Mouse (Mus musculus): ENCODE data around the gene Vamp8.
A peak's percentile ranks its signal among the peaks of the same experiment; 100 is the strongest.

Gene Vamp8

GRCm38 (mm10) chr6:72364009-72364408 lies 26.5 kb downstream of the Vamp8 start:
- no peaks in the 10 kb centered on the region for H3K9me3 ChIP-seq (ENCODE audit: low read length)
- H3K4me3 ChIP-seq (replicated peaks; ENCODE audit: low read length) = no peak overlapping the region
- H3K27me3 ChIP-seq (ENCODE audit: insufficient read depth, low read length) = no peaks in the 10 kb centered on the region
- TF ChIP-seq CTCF (conservative IDR thresholded peaks at IDR 0.05; ENCODE audit: low read length) (no peak), NANOG (IDR thresholded peaks at IDR 0.05; ENCODE audit: borderline replicate concordance, low read length) (no peak), POU5F1 (IDR thresholded peaks at IDR 0.05; ENCODE audit: borderline replicate concordance, low read length) (no peak)
- H3K36me3 ChIP-seq (ENCODE audit: insufficient read depth, low read length) = peaks cover 20% of the 10 kb centered on the region
- peaks cover 40% of the 10 kb centered on the region for H3K4me1 ChIP-seq (replicated peaks; ENCODE audit: low read depth, low read length)

DNA sequence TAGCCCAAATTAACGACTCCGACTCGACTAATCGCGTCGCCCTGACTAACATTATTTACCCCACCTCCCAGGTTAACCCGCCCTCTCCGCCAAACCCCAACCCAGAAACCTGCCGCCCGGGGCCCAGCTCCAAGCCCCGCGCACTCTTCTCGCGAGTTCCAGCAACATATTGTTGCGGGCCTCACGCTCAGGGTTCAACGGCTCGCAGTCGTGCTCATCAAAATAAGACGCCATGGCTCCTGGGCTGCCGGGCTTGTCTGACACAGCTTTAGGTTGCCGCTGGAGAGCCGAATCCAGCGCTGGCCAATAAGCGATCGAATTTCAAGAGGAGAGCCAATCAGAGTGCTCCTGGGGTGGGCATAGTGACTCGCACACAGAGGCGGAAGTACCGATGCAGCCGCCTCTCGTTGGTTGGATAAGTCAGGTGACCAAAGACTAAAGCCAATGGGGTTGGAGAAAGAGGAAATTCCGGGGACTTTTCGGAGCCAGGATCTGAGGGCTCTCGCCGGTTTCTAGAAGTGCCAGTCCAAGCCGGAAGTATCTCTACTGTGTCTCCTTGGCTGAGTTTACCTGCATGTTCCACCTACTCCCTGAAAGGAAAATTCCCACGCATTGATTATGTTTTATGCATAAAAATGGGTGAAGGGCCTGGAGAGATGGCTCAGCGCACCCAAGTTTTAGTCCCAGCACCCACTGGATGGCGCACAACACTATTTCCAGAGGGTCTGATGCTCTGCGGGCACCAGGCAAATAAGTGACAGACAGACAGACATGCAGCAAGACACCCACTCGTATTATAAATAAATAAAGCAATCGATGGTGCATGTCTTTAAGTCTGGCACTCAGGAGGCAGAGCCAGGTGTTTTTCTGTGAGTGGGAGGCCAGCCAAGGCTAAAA lies 28.1 kb downstream of the Vamp8 start:
- TF ChIP-seq CTCF (conservative IDR thresholded peaks at IDR 0.05; ENCODE audit: low read length) = 0 out of 2 replicates have a peak, but pooled peaks have one; percentile 4
- TF ChIP-seq NANOG (IDR thresholded peaks at IDR 0.05; ENCODE audit: borderline replicate concordance, low read length) = no peak
- Histone ChIP-seq H3K4me3 (replicated peaks; ENCODE audit: low read length) (peak overlapping the region; percentile 92), H3K36me3 (ENCODE audit: insufficient read depth, low read length) (peaks cover 36% of the 10 kb centered on the region), H3K27me3 (ENCODE audit: insufficient read depth, low read length) (no peaks in the 10 kb centered on the region), H3K4me1 (replicated peaks; ENCODE audit: low read depth, low read length) (peaks cover 56% of the 10 kb centered on the region), H3K9me3 (ENCODE audit: low read length) (no peaks in the 10 kb centered on the region)

DNA sequence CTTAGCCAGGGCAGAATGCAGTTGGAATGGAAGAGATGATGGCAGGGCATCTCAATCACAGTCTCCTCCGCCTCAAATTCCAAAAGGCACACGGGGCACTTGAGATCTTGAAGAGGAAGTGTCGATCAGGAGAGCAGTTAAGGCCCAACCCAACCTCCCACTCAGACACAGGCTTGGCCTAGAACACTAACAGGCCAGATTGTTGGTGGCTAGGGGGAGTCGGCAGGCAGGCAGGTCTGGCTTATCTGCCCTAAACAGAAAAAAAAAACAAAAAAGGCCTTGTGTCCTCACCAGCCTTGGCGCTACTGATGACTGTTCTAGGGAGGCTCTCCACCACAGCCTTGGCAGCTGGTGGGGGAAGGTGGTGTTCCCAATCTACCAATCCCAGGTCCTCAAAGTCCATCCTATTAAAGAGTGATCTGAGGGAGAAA lies 29.4 kb downstream of the Vamp8 start:
- peaks cover 8% of the 10 kb centered on the region for H3K27me3 ChIP-seq (ENCODE audit: insufficient read depth, low read length)
- H3K4me3 ChIP-seq (replicated peaks; ENCODE audit: low read length) = peak overlapping the region; percentile 92
- TF ChIP-seq CTCF (conservative IDR thresholded peaks at IDR 0.05; ENCODE audit: low read length) (no peak), NANOG (IDR thresholded peaks at IDR 0.05; ENCODE audit: borderline replicate concordance, low read length) (peak; percentile 6; the same call in 1 of the 2 replicates), POU5F1 (IDR thresholded peaks at IDR 0.05; ENCODE audit: borderline replicate concordance, low read length) (no peak)
- H3K36me3 ChIP-seq (ENCODE audit: insufficient read depth, low read length) = peaks cover 41% of the 10 kb centered on the region
- H3K4me1 ChIP-seq (replicated peaks; ENCODE audit: low read depth, low read length) = peaks cover 61% of the 10 kb centered on the region
- H3K9me3 ChIP-seq (ENCODE audit: low read length) = no peaks in the 10 kb centered on the region

DNA sequence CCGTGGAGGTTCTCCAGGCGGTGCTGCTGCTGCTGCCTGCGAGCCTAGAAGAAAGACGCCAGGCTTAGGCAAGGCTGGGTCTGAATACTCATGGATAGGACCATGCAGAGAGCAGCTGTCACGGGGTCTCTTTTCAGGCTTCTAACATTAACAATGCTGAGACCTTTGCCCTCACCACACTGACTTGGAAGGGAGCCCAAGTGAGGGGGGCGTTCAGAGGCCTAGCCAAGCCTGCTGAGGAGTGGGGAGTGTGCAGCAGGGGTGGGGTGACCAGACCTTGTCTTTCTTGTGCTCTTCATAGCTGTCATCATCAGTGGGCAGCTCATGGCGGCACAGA lies 29.9 kb downstream of the Vamp8 start:
- Histone ChIP-seq H3K36me3 (ENCODE audit: insufficient read depth, low read length) (peaks cover 41% of the 10 kb centered on the region), H3K4me3 (replicated peaks; ENCODE audit: low read length) (peak overlapping the region; percentile 92), H3K9me3 (ENCODE audit: low read length) (no peaks in the 10 kb centered on the region), H3K4me1 (replicated peaks; ENCODE audit: low read depth, low read length) (peaks cover 64% of the 10 kb centered on the region), H3K27me3 (ENCODE audit: insufficient read depth, low read length) (peaks cover 12% of the 10 kb centered on the region)
- TF ChIP-seq POU5F1 (IDR thresholded peaks at IDR 0.05; ENCODE audit: borderline replicate concordance, low read length) = no peak
- no peak for TF ChIP-seq CTCF (conservative IDR thresholded peaks at IDR 0.05; ENCODE audit: low read length)

- TF ChIP-seq POU5F1 (IDR thresholded peaks at IDR 0.05; ENCODE audit: borderline replicate concordance, low read length) (no peak), NANOG (IDR thresholded peaks at IDR 0.05; ENCODE audit: borderline replicate concordance, low read length) (no peak), CTCF (conservative IDR thresholded peaks at IDR 0.05; ENCODE audit: low read length) (no peak)
- Histone ChIP-seq H3K4me1 (replicated peaks; ENCODE audit: low read depth, low read length) (peaks cover 63% of the 10 kb centered on the region), H3K27me3 (ENCODE audit: insufficient read depth, low read length) (peaks cover 14% of the 10 kb centered on the region), H3K9me3 (ENCODE audit: low read length) (no peaks in the 10 kb centered on the region), H3K36me3 (ENCODE audit: insufficient read depth, low read length) (peaks cover 41% of the 10 kb centered on the region), H3K4me3 (replicated peaks; ENCODE audit: low read length) (peak overlapping the region; percentile 92)
These were observed 30.5 kb downstream of the Vamp8 start for GRCm38 (mm10) chr6:72359891-72360598.

- peaks cover 41% of the 10 kb centered on the region for H3K36me3 ChIP-seq (ENCODE audit: insufficient read depth, low read length)
- H3K9me3 ChIP-seq (ENCODE audit: low read length) = no peaks in the 10 kb centered on the region
- H3K27me3 ChIP-seq (ENCODE audit: insufficient read depth, low read length) = peaks cover 20% of the 10 kb centered on the region
- peaks cover 69% of the 10 kb centered on the region for H3K4me1 ChIP-seq (replicated peaks; ENCODE audit: low read depth, low read length)
- TF ChIP-seq NANOG (IDR thresholded peaks at IDR 0.05; ENCODE audit: borderline replicate concordance, low read length) (no peak), POU5F1 (IDR thresholded peaks at IDR 0.05; ENCODE audit: borderline replicate concordance, low read length) (no peak), CTCF (conservative IDR thresholded peaks at IDR 0.05; ENCODE audit: low read length) (no peak)
- H3K4me3 ChIP-seq (replicated peaks; ENCODE audit: low read length) = no peak overlapping the region; the same call in 1 of the 2 replicates
These were observed 31.2 kb downstream of the Vamp8 start for GRCm38 (mm10) chr6:72359343-72359742.

DNA sequence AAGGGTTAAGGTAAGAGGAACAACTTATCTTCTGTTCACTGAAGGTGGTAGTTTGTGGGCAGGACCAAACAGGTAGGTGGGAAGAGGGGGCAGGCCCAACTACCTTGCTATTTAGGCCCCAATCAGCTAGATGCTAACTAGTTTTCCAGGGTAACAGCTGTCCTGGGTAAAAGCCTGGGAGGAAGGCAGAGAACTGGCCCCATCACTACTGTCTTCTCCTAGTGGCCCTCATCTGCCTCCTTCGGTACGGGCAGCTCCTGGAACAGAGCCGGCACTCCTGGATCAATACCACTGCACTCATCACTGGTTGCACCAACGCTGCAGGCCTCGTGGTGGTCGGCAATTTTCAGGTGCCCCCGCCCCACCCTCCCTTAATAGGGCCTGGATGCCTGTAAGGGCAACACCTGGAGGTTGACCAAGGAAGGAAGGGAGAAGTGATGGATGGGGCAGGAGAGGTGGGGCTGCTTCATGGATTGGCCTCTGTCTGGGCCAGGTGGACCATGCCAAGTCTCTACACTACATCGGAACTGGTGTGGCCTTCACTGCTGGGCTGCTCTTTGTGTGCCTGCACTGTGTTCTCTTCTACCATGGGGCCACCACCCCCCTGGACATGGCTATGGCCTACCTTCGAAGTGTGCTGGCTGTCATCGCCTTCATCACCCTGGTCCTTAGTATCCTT lies 32.3 kb downstream of the Vamp8 start:
- TF ChIP-seq POU5F1 (IDR thresholded peaks at IDR 0.05; ENCODE audit: borderline replicate concordance, low read length) (no peak), CTCF (conservative IDR thresholded peaks at IDR 0.05; ENCODE audit: low read length) (no peak), NANOG (IDR thresholded peaks at IDR 0.05; ENCODE audit: borderline replicate concordance, low read length) (no peak)
- Histone ChIP-seq H3K27me3 (ENCODE audit: insufficient read depth, low read length) (peaks cover 24% of the 10 kb centered on the region), H3K4me1 (replicated peaks; ENCODE audit: low read depth, low read length) (peaks cover 70% of the 10 kb centered on the region), H3K36me3 (ENCODE audit: insufficient read depth, low read length) (peaks cover 41% of the 10 kb centered on the region), H3K4me3 (replicated peaks; ENCODE audit: low read length) (no peak overlapping the region), H3K9me3 (ENCODE audit: low read length) (no peaks in the 10 kb centered on the region)

Measured in E14TG2a.4 (cell line).